Mouse (Mus musculus) intestine, embryonic 15.5 days (tissue): ENCODE data around the gene Krt23. TPM values are rescaled to one million over a fixed set of nuclear protein-coding genes. Genes with fewer than 3 reads are reported as not detected.

Source experiments
- ATAC-seq: fragments of 200-750 bp; cut with Nextera tagmentation; 2 replicates; pipeline ENCODE4 v1.8.0; 2017; ENCODE audit warnings: moderate TSS enrichment, moderate library complexity
- H3K27ac ChIP-seq: fragments of 300-500 bp; sonication (generic); 2 replicates; pipeline ENCODE4 v1.5.1; 2015; ENCODE audit warnings: mild to moderate bottlenecking, inconsistent platforms
- H3K27me3 ChIP-seq: fragments of 300-500 bp; sonication (generic); replicated peaks from 2 replicates; pipeline ENCODE4 v1.6.1; 2015; ENCODE audit warnings: inconsistent platforms
- H3K36me3 ChIP-seq: fragments of 300-500 bp; sonication (generic); 2 replicates; pipeline ENCODE4 v1.6.1; 2015; ENCODE audit warnings: inconsistent platforms
- H3K4me1 ChIP-seq: fragments of 300-500 bp; sonication (generic); replicated peaks from 2 replicates; pipeline ENCODE4 v1.6.1; 2015; ENCODE audit warnings: inconsistent platforms
- H3K4me2 ChIP-seq: fragments of 300-500 bp; sonication (generic); replicated peaks from 2 replicates; pipeline ENCODE4 v1.6.1; 2015; ENCODE audit warnings: mild to moderate bottlenecking, inconsistent platforms
- H3K4me3 ChIP-seq: fragments of 300-500 bp; sonication (generic); replicated peaks from 2 replicates; pipeline ENCODE4 v1.5.1; 2015; ENCODE audit warnings: inconsistent platforms
- H3K9ac ChIP-seq: fragments of 300-500 bp; sonication (generic); 2 replicates; pipeline ENCODE4 v1.6.1; 2015; ENCODE audit warnings: inconsistent platforms
- H3K9me3 ChIP-seq: fragments of 300-500 bp; sonication (generic); 2 replicates; pipeline ENCODE4 v1.6.1; 2016; ENCODE audit warnings: inconsistent platforms
- WGBS: fragments of 180-500 bp; shearing (Covaris S2); methylation state at CpG from one replicate; pipeline ENCODE4 v1.1.7; 2015; 5-methylcytosine and 5-hydroxymethylcytosine counted together
- polyA plus RNA-seq: library from polyadenylated mRNA; unstranded; fragments of >200 nt; fragmentation: Nextera tagmentation; extraction: Ambion mirVana; gene quantifications from 2 replicates; pipeline ENCODE4 v1.2.1, GENCODE M21; 2015

Krt23 gene
- 12.2 and 13.1 TPM in 2 replicates for polyA plus RNA-seq

DNA sequence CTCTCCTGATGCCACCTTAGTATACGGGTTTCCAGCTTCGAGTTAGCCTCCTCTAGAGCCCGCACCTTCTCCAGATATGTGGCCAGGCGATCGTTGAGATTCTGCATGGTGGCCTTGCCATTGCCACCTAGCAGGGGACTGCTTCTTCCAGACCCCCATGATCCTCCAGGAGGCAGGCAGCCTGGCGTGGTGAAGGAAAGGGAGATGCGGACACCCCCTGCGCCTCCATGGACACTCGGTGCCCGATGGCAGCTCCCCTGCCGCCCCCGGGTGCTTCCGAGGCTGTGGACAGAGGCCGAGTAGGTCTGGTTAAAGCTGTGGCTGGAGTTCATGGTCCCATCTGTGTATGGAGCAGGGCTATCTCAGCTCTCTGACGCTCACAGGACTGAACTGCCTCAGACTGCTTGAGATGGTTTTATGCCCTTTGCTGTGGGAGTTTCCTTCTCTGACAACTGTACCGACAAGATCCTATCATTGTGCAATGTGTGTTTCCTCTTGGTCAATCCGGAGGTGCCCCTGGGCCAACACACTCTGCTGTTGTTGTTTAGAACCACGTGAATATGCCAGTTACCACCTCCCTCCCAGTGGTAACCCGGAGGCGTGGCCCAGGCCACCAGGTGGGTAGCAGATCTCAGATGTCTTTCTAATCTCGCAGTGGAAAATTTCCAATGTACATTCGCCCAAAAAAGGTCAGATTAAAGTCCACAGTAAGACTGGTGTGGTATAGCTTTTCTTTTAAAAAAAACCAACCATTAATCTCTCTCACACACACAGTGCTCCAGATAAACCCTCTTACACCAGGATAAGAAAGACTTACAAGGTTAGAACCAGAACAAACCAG, at the start of gene Krt23:
Krt23 (minus strand) TSS at position 405 of the 841 bp plus-strand sequence.
- Histone ChIP-seq H3K9ac (no peak within 1 kb of the TSS), H3K4me3 (no peak within 1 kb of the TSS), H3K9me3 (no peaks in the 10 kb centered on the region), H3K4me1 (peaks cover 10% of the 10 kb centered on the region; the same call in 1 of the 2 replicates), H3K27ac (peak within 1 kb of the TSS; percentile 71; the same call in 1 of the 2 replicates), H3K36me3 (no peaks in the 10 kb centered on the region), H3K4me2 (peak within 1 kb of the TSS; percentile 35), H3K27me3 (no peaks in the 10 kb centered on the region)
- ATAC-seq = peak; percentile 76
- WGBS = 70% methylated on average over 22 of the region's 22 CpGs

- no peaks in the 10 kb centered on the region for H3K27me3 ChIP-seq
- H3K4me2 ChIP-seq = no peak overlapping the region
- no peaks in the 10 kb centered on the region for H3K4me1 ChIP-seq
- no peak overlapping the region for H3K4me3 ChIP-seq
- no peaks in the 10 kb centered on the region for H3K36me3 ChIP-seq
- no peak overlapping the region for H3K9ac ChIP-seq
- no peak overlapping the region for H3K27ac ChIP-seq
- no peaks in the 10 kb centered on the region for H3K9me3 ChIP-seq
- 62% methylated on average over 9 of the region's 9 CpGs for WGBS
- ATAC-seq = no peak
Measured at GRCm38 (mm10) chr11:99539721-99540120, 46.8 kb upstream of the Krt23 start.

DNA sequence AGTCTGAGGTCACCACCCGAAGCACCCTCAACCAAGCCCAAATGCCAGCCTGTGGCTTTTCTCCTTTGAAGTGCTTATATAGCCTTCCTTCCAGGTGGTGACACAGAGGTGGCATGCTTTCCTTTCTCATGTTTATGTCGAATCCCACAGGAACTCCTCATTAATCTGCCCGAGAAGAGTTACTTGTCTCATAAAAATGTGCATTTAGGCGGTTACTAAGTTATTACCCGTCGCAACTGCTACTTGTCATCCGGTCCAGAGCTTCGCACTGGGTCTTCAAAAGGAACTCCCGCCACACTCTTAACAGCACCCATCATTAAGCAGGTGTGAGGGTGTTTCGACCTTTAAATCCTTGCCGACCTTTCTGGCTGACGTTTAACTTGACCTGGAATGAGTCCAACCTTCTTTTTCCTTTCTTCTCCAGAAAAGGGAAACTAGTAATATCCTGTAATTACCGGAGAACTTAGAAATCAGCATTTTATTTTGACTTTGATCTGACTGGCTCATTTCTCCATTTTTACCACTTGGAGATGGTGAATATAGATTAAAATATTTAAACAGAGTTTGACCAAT, 28.4 kb upstream of the Krt23 start, which contains the start of gene Krt39:
Krt39 (minus strand) TSS at position 51 of the 573 bp plus-strand sequence.
- 66% methylated on average over 13 of the region's 13 CpGs for WGBS
- Histone ChIP-seq H3K9ac (no peak within 1 kb of the TSS), H3K27ac (no peak within 1 kb of the TSS), H3K27me3 (no peaks in the 10 kb centered on the region), H3K4me1 (no peaks in the 10 kb centered on the region), H3K9me3 (no peaks in the 10 kb centered on the region), H3K4me2 (no peak within 1 kb of the TSS), H3K36me3 (no peaks in the 10 kb centered on the region), H3K4me3 (no peak within 1 kb of the TSS)
- ATAC-seq = no peak

DNA sequence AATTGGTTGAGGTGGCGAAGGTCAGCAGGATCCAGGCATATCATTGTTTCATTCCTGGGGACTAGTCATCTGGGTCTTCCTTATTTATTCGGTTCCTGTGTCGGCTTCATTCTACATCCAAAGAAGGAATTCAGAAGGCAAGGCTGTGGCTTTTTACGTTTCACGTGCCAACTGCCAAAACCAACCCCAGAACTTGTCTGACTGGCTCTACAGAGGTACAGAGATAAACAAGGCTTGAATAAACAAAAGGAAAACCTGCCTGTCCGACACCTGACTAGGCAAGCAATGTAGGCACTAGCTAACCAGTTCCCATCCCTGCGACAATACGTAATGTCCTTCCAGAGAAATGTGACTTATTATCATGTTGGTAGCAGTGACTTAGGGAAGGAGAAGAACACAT, 21.2 kb upstream of the Krt23 start:
- Histone ChIP-seq H3K27me3 (no peaks in the 10 kb centered on the region), H3K4me1 (no peaks in the 10 kb centered on the region), H3K4me2 (no peak overlapping the region), H3K4me3 (no peak overlapping the region), H3K9me3 (no peaks in the 10 kb centered on the region), H3K36me3 (no peaks in the 10 kb centered on the region), H3K9ac (no peak overlapping the region), H3K27ac (no peak overlapping the region)
- ATAC-seq = peak; percentile 58; the same call in 1 of the 2 replicates
- 58% methylated on average over 8 of the region's 8 CpGs for WGBS

GRCm38 (mm10) chr11:99500095-99500805, 7.3 kb upstream of the Krt23 start:
- Histone ChIP-seq H3K9me3 (no peaks in the 10 kb centered on the region), H3K4me3 (no peak overlapping the region), H3K27ac (no peak overlapping the region), H3K4me2 (no peak overlapping the region), H3K9ac (no peak overlapping the region), H3K36me3 (no peaks in the 10 kb centered on the region), H3K27me3 (no peaks in the 10 kb centered on the region), H3K4me1 (no peaks in the 10 kb centered on the region)
- ATAC-seq = no peak
- WGBS = 82% methylated on average over 9 of the region's 9 CpGs

GRCm38 (mm10) chr11:99496460-99496859, 3.5 kb upstream of the Krt23 start:
- Histone ChIP-seq H3K27me3 (no peaks in the 10 kb centered on the region), H3K4me3 (no peak overlapping the region), H3K36me3 (no peaks in the 10 kb centered on the region), H3K4me2 (no peak overlapping the region), H3K9ac (no peak overlapping the region), H3K9me3 (no peaks in the 10 kb centered on the region), H3K4me1 (peaks cover 7% of the 10 kb centered on the region; the same call in 1 of the 2 replicates), H3K27ac (no peak overlapping the region)
- 0 out of 2 replicates have a peak, but pooled peaks have one; percentile 9 for ATAC-seq
- 60% methylated on average over 4 of the region's 4 CpGs for WGBS

GRCm38 (mm10) chr11:99494741-99495140, 1.8 kb upstream of the Krt23 start:
- Histone ChIP-seq H3K4me3 (no peak overlapping the region), H3K36me3 (no peaks in the 10 kb centered on the region), H3K27ac (no peak overlapping the region), H3K4me1 (peaks cover 10% of the 10 kb centered on the region; the same call in 1 of the 2 replicates), H3K9me3 (no peaks in the 10 kb centered on the region), H3K9ac (no peak overlapping the region), H3K27me3 (no peaks in the 10 kb centered on the region), H3K4me2 (no peak overlapping the region)
- WGBS = 81% methylated on average over 4 of the region's 4 CpGs
- ATAC-seq = no peak

DNA sequence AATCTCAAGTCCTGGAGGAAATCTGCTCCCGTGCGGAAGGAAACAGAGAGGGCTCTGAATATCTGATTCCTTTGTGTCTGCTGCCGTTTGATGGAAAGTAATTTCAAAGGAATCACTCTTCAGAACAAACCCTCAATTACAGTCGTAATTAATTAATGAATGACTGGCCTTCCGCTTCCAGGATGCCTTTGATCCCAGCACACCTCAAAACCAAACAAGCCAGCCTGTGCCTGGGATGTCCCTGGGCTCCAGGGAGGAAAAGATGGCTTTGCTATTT, 575 bp upstream of the Krt23 start:
- H3K27me3 ChIP-seq = no peaks in the 10 kb centered on the region
- H3K9ac ChIP-seq = no peak overlapping the region
- WGBS = 38% methylated on average over 5 of the region's 5 CpGs
- H3K27ac ChIP-seq = peak overlapping the region; percentile 71; the same call in 1 of the 2 replicates
- no peaks in the 10 kb centered on the region for H3K9me3 ChIP-seq
- H3K4me1 ChIP-seq = peaks cover 10% of the 10 kb centered on the region; the same call in 1 of the 2 replicates
- no peak overlapping the region for H3K4me2 ChIP-seq
- no peak overlapping the region for H3K4me3 ChIP-seq
- no peak for ATAC-seq
- H3K36me3 ChIP-seq = no peaks in the 10 kb centered on the region

GRCm38 (mm10) chr11:99491040-99491439, 1.9 kb downstream of the Krt23 start:
- peaks cover 10% of the 10 kb centered on the region; the same call in 1 of the 2 replicates for H3K4me1 ChIP-seq
- 69% methylated on average over 8 of the region's 8 CpGs for WGBS
- no peak for ATAC-seq
- no peak overlapping the region for H3K9ac ChIP-seq
- H3K27ac ChIP-seq = 0 out of 2 replicates have a peak overlapping the region, but pooled peaks have one; percentile 15
- no peaks in the 10 kb centered on the region for H3K27me3 ChIP-seq
- no peaks in the 10 kb centered on the region for H3K9me3 ChIP-seq
- H3K4me3 ChIP-seq = no peak overlapping the region
- H3K36me3 ChIP-seq = no peaks in the 10 kb centered on the region
- H3K4me2 ChIP-seq = no peak overlapping the region

GRCm38 (mm10) chr11:99490624-99491023, 2.3 kb downstream of the Krt23 start:
- Histone ChIP-seq H3K9me3 (no peaks in the 10 kb centered on the region), H3K9ac (no peak overlapping the region), H3K27ac (no peak overlapping the region), H3K4me3 (no peak overlapping the region), H3K27me3 (no peaks in the 10 kb centered on the region), H3K4me1 (peaks cover 10% of the 10 kb centered on the region; the same call in 1 of the 2 replicates), H3K36me3 (no peaks in the 10 kb centered on the region), H3K4me2 (no peak overlapping the region)
- ATAC-seq = no peak
- WGBS = 33% methylated on average over 4 of the region's 4 CpGs

- WGBS = 45% methylated on average over 3 of the region's 3 CpGs
- Histone ChIP-seq H3K4me1 (peaks cover 10% of the 10 kb centered on the region; the same call in 1 of the 2 replicates), H3K27me3 (no peaks in the 10 kb centered on the region), H3K27ac (peak overlapping the region; percentile 73), H3K4me2 (no peak overlapping the region), H3K9me3 (no peaks in the 10 kb centered on the region), H3K9ac (no peak overlapping the region), H3K36me3 (no peaks in the 10 kb centered on the region), H3K4me3 (no peak overlapping the region)
- ATAC-seq = peak; percentile 83
Measured at GRCm38 (mm10) chr11:99489233-99489632, 3.7 kb downstream of the Krt23 start.

DNA sequence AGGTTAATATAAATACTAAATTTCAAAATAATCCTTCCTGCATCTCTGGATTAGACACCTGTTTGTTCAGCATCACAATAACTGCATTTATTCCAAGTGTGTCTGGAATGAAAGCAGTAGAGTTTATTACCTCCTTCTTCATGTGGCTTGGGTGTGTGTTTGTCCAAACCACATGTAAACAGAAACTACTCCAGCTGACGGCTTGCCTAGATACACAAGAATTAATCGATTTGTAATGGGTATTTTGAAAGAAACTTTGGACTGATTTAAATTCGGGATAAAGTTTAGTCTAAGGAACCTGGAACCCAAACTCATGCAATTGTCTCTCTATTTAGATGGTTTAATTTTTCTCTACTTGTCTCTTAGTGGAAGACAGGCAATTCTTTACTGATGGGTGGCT, 18.0 kb downstream of the Krt23 start:
- no peaks in the 10 kb centered on the region for H3K27me3 ChIP-seq
- H3K4me1 ChIP-seq = no peaks in the 10 kb centered on the region
- no peak overlapping the region for H3K9ac ChIP-seq
- WGBS = 58% methylated on average over 3 of the region's 3 CpGs
- no peak overlapping the region for H3K4me3 ChIP-seq
- no peaks in the 10 kb centered on the region for H3K9me3 ChIP-seq
- ATAC-seq = no peak
- H3K27ac ChIP-seq = no peak overlapping the region
- no peaks in the 10 kb centered on the region for H3K36me3 ChIP-seq
- no peak overlapping the region for H3K4me2 ChIP-seq
